Mouse (Mus musculus) erythroid progenitor cell, adult 5-6 weeks (primary cell): ENCODE measurements around the gene Gnb1. TPM values are rescaled to one million over a fixed set of nuclear protein-coding genes. Genes with fewer than 3 reads are reported as not detected.
"Not testable (repeated sequence)": the region's sequence is repeated elsewhere in the genome, so short reads cannot be mapped to it uniquely, and the experiment has no call there.

Experiments used
- ATAC-seq: replicated peaks from 2 replicates; pipeline ENCODE4 v1.8.0; 2016; ENCODE audit warnings: moderate number of reproducible peaks, mild to moderate bottlenecking, moderate TSS enrichment, inconsistent platforms; ENCODE audit not compliant: poor library complexity, low FRiP score, severe bottlenecking
- total RNA-seq, 2 experiments: library from RNA; stranded (forward) in 1 of 2; stranded (reverse) in 1 of 2; fragments of 150-400 nt in 1 of 2; fragments of 186-747, 209-891 nt in 1 of 2; gene quantifications; 2 replicates each; pipeline versions ENCODE4 v1.2.3 to v1.2.4; 2015 to 2017; ENCODE audit warnings: low replicate concordance in 2 of 2

Gnb1 gene
- 95.2 and 108 TPM in 2 replicates for total RNA-seq (2015; ENCODE audit: low replicate concordance)
- 24.6 and 31.3 TPM in 2 replicates for total RNA-seq (2017; ENCODE audit: low replicate concordance)

DNA sequence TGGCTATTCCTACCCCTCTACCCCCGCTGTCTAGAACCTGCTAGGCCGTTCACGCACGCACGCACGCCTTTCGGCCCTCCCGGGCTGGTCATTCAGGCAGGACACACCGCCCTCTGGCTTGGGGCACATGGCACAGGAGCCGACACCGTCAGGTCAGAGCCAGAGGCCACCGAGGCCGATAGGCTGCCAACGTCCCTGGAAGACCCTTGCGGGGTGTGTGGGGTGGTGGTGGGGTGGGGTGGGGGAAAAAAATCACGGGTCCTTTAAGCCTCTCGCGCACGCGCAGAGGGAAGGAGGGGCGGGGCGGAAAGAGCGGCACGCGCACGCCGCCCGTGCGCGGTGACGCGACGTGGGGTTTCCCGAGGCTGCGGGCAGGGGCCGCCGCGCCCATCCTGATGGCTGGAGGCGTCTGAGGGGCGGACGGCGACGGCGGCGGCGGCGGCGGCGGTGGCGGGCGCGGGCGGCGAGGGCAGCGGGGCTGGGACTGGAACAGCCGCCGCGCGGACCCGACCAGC lies at the start of gene Gnb1:
TSS of gene Gnb1 (plus strand) at position 372 of the 515 bp plus-strand sequence.
- peak; percentile 66 for ATAC-seq

DNA sequence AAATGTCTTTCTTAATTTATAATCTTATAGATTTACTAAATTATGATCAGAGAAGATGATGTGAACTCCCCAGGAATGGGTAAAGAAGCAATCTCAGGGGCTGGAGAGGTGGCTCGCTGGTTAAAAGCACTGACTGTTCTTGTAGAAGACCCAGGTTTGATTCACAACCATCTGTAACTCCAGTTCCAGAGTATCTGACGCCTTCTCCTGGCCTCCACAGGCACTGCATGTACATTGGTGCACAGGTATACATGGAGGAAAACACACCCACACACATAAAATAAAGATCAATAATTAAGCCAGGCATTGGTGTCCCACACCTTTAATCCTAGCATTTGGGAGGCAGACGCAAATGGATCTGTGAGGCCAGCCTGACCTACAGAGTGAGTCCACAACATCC lies 48.4 kb upstream of the Gnb1 start:
- no peak for ATAC-seq

DNA sequence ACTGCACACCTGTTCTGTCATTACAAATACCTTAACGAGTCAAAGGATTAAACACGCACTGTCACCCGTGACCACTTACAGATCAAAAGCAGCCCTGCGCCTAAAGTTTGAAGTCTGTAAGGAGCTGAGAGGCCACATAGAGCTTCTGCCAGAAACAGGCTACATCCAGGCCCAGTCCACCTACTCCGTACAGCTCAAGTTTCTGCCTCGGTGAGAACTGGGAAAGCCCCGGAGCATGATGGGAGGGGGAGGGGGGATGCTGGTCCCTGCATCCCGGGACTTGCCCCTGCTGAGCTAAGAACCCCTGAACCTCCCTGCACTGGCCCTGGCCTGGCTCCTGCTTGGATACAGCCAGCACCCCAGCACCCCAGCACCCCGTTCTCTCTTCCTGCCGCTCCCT lies 39.6 kb upstream of the Gnb1 start:
- ATAC-seq = no peak

DNA sequence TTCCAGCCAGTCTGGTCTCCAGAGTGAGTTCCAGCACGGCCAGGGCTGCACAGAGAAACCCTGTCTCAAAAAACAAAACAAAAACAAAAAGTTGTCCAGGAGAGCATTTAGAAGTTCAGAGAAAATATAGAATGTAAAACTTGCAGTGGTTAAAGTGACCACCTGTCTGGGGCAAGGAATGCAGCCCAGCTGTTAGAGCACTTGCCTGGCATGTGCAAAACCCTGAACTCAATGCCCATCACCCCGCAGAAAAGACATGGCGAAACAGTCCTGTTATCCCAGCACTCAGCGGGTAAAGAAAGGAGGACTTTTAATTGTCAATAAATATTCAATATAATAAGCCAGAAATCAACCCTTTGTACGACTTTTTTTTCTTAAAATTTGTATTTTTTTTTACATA lies 32.6 kb upstream of the Gnb1 start:
- ATAC-seq = no peak

DNA sequence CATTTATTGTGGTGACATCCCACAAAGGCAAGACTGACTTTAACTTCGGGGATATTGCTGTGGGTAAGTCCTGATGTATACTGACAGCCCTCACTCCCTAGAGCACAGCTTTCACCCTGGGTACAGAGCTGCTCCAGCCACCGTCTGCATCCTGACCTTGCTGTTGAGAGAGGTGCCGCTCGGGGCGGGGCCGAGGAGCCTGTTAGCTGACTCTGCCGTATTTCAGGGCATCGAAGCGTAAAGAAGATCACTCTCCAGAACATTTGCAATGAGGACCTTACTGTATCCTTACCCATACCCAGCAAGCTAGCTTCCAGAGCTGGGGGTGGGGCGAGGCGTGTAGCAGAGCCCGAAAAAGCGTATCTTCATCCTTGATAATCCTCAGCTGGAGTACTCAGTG lies 28.1 kb upstream of the Gnb1 start:
- no peak for ATAC-seq

DNA sequence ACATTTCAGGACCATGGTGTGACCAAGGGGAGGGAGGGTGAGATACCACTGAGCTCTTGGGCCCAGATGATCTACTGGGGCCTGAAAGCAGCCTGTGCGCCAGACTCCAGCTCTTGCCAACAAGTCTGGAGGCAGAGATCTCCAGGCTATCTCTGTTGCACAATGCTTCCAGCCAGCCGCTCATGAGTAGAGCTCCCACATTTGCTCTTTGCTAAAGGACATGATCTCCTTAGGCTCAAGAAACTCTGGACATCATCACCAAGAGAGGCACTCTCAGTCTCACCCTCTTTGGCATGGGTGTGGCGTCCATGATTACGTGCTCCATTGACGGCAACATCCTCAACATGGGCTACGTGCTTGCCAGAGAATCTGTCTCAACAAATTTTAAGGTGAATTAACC lies 27.6 kb upstream of the Gnb1 start:
- no peak for ATAC-seq

DNA sequence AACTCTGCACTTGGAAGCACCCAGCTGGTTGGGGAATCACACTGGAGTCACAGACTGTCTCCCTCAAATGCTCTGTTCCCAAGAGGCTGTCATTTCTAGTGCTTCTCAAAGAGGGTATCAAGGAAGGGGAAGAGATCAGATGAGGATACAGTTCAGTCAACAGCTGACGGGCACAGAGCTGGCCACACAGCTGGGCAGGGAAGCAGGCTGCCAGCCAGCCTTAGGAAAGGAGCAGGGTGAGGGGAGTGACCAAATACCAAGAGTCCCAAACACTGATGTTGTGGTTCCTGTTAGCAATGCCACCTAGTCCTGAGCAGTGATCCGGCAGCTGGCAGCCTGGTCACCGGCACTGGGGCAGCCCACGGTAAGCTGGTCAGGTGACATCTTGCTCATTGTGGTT lies 27.1 kb upstream of the Gnb1 start:
- no peak for ATAC-seq

DNA sequence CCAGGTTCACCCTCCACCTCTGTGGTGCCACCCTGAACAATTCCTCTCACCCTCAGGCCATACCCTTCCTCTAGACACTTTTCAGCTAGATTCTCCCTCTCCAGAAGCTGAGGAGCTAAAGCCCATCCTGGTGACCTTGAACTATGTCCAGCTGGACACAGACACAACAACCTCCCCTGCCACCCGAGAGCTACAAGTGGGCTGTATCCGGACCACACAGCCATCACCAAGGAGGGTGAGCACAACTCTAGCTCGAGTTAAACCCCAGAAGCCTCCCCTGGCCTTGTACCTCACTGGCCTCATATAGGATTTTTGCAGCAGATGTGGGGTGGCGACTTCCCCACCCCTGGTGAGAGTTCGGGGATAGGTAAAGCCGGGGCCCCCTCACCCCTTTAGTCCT lies 25.6 kb upstream of the Gnb1 start:
- ATAC-seq = no peak

DNA sequence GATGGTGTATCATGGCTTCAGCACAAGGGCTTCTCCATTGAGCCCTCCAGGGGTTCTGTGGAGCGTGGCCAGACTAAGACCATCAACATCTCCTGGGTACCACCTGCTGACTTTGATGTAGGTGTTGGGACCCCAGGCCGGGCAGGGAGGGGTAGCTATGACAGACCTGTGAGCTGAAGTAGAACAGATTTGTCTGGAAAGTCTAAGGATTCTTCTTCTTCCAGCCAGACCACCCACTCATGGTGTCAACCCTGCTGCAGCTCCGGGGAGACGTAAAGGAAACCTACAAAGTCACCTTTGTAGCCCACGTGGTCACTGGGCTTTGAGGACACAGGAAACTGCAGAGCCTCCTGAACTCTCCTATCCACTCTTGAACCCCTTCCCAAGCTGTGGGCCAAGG lies 25.1 kb upstream of the Gnb1 start:
- no peak for ATAC-seq

DNA sequence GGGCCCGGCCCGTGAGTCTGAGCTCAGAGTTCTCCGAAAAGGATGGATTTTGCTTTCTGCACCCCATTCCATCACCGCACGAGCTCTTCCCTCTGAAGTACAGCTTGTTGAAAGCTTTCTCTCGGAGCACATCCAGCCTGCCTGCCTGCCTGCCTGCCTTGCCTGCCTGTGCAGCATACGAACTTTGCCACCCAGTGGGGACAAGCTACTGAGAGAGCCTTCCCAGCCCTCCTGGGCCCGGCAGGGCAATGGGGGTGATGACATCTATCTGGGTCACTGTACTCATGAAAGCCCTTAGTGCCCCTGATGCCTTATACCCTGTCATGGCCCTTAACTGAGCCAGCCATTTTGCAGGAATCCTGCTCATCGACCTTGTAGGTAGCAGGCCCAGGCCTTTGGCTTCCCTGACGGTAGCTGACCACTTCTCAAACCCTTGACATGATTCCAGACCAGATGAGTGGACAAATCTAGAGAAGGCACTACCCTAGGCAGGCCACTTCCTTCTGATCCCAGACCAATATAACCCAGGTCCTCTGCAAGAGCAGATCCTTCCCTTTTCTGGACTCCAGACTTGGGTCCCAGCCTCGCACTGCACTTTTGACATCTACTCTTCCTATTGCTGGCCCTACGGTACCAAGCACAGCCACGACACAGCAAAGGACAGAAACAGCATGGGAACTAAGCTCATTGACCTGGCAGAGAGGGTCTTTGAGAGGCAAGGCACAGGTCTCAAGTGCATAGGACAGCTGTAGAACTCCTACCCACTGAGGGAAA lies 23.7 kb upstream of the Gnb1 start:
- ATAC-seq = no peak

DNA sequence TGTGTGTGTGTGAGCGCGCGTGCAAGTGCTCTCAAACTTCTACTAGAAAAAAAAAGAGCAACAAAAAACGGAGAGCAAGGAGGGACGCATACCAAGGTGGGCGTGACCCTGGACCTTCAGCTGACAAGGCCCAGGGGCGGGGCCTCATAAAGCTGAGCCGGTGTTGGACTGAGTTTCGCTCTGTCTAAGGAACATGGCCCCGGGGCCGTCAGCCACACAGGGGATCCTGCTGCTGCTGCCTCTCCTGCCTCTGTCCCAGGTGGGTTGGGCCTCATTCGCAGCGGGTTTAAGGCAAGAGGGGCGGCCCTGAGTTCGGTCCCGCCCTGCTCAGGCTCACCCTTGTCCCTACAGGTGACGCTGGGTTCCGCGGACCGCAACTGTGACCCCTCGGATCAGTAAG lies 22.2 kb upstream of the Gnb1 start, which contains the start of gene Tmem52:
TSS of gene Tmem52 (plus strand) at position 163 of the 400 bp plus-strand sequence.
- 0 out of 2 replicates have a peak, but pooled peaks have one; percentile 41 for ATAC-seq

DNA sequence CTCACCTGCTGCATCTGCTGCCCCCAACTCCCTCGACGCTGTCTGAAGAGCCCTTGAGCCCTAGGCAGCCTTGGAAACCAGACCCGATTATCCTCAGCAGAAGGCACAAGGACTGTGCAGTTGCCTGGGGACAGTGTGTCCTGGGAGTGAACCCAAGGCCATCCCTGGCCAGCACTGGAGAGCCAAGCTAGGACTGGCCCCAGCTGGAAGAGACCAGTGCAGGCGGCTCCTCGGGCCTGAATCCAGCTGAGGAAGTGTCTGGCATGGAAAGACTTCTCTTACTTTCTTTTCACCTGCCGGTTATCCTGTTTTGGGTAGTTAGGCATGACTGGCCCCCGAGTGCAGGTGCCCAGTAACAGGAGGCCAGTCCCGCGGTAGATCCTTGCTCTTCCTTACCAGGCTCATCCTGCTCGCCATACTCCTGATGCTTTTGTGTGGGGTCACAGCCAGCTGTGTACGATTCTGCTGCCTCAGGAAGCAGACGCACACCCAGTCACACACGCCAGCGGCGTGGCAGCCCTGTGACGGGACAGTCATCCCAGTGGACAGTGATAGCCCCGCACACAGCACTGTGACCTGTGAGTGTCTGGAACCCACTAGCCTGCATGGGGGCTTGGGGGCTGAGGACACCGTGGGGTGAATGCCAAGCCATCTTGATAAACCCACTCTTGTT lies 21.4 kb upstream of the Gnb1 start:
- ATAC-seq = no peak

DNA sequence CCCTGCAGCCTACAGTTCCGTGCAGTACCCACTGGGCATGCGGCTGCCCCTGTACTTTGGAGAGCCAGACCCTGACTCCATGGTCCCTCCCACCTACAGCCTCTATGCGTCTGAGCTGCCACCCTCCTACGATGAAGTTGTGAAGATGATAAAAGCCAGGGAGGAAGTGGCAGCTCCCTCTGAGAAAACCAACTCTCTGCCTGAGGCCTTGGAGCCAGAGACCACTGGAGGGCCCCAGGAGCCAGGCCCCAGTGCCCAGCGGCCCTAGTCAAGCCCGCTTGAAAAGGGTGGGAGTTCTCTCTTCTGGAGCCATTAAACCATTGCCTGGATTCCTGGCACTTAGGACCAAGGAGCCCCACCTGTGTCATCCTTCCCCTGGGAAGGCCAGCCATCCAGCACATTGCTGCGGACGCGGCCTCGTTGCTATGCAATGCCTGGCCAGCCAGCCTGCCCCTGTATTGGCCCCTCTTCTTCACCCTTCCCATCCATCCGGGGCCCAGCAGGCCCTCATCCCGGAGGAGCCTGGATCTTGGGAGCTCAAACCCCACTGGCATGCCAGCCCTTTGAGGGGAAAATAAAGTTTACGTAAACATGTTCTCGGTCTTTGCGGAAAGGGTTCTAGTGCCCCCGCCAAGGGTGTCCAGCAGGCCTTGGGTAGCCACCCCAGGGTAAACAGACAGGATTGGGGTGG lies 20.8 kb upstream of the Gnb1 start:
- no peak for ATAC-seq

DNA sequence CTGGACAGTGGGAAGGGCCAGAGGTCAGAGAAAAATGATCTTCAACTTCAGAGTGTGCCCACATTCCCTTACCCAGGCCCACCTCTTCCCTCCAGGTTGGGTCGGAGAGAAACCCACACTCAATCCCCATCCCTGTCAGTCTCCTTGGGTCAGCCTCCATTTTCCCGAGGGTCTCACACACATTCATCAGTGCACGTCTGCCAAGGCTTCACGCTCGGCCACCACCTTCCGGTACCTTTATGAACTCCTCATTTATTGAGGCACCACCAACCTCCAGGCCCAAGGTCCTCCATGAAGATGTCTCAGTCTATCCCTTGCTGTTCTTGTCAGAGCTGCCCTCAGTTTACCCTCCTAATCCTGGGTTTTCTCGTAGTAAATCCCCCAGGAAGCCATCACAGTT lies 20.2 kb upstream of the Gnb1 start:
- no peak for ATAC-seq

DNA sequence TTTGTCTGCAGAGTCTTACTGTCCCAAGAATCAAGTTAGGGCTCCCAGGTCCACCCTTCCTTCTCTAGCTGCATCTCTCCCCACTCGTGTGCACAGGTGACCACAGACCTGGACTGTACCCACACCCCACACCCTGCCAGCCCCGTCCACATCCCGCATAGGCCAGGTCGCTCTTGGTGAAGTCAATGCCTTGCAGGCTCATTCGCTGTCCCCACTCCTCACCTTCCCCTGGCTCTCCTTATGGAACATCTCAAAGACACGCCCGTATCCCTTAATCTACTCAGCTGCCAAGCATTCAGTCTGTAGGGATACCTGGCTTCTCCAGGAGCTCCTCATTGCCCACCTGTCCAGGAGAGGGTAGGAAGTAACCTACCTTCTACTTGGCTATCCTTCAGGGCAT lies 19.8 kb upstream of the Gnb1 start:
- no peak for ATAC-seq

DNA sequence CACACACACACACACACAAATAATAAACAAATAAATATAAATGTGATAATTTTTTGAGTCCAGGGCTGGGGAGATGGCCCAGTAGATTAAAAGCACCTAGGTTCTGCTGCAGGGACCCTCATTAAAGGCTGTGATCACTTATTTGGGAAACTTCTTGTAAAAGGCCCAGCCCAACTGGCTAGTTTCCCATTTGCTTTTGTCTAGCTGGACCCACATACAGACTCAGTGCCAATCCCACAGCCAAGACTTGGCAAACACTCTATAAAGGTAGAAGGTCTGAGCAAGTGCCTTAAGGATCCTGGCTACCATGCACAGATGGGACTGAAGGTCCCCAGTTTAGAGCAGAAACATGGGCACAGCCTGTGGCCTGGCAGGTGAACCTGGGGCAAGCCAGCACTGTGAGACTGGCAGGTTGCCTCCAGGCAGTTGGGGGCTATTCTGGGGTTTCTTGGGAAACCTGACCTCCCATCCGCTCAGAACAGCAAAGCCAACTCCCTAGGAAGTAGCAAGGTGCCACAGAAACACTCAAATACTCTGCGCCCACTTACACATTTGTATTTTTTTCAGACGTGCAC lies 18.4 kb upstream of the Gnb1 start:
- no peak for ATAC-seq

DNA sequence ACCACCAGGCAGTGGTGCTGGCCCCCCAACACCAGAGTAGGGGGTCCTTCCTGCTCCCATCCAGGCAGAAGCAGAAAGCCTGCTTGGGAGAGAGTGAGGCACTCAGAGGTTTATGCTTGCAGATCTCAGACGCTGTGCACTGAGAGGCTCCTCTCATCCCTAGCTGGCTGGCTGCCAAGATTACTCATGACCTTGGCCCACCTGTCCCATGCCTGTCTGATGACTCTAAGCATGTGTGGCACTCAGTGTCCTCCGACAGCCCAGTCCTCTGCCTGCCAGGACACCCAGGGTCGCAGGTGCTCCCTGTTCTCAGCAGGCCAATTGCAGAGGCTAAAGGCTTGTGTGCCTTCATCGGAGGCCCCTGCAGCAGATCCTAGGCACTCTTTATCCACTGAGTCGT lies 17.8 kb upstream of the Gnb1 start:
- ATAC-seq = no peak

DNA sequence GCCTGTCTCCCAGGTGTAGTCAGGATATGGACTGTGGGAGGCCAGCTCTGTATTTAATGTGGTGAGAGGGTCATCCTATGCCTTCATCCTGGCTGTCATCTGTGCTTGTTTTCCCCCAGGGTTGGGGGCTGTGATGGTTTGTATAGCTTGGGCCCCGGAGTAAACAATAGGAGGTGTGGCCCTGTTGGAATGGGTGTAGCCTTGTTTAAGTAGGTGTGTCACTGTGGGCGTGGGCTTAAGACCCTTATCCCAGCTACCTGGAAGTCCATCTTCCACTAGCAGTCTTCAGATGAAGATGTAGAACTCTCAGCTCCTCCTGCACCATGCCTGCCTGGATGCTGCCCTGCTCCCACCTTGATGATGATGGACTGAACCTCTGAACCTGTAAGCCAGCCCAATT lies 17.4 kb upstream of the Gnb1 start:
- ATAC-seq = not testable (repeated sequence)

DNA sequence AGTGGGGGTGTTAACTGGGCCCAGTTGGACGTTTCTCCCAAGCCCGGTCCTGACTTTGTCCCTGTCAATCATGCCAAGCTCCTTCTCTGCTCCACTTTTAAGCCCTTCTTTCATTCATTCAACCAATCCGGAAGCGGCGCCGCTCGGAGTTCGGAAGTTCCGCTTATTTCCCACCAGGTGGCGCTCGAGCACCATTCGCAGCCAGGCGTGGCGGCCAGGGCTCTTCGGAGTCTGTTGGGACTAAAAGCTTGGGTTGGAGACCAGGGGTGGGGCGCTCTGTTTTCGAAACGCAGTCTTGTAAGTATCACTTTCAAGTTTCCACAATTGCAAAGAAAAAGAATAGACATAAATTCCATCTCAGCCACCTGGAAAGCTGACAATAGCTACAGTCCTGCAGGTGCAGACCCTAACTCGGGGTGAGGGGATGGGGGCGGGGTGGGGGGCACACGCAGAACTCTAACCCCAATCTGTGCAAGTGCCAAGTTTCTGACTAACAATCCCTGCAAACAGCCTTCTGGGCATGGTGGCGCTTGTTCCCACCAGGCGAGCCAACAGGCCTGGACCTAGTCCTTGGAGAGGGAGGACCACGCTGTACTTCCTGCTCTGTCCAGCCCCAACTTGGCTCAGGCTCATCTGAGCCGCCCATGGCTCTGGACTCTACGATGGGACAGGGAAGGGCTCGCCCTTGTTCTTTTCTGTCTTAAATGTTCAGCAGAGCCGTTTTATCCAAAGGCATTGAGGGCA lies 9.6 kb upstream of the Gnb1 start:
- peak; percentile 80 for ATAC-seq

DNA sequence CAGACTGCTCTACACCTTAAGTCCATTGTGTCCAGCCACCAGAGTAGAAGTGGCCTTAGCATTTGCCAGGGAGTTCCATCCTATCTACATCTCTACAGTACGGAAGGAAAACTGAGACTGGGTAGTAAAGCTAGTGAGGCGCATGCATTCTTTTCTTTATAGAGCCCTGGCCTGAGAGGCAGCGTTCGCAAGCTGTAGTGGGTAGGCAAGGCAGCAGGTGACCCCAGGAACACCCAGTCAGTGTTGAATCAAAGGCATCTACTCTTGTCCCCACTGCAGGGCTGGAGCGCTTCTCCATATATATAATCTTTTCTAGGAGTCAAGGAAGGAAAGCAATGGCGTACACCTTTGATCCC lies 9.1 kb upstream of the Gnb1 start:
- no peak for ATAC-seq
